Mouse (Mus musculus): Measurements from ENCODE around the gene Slc47a1.

DNA sequence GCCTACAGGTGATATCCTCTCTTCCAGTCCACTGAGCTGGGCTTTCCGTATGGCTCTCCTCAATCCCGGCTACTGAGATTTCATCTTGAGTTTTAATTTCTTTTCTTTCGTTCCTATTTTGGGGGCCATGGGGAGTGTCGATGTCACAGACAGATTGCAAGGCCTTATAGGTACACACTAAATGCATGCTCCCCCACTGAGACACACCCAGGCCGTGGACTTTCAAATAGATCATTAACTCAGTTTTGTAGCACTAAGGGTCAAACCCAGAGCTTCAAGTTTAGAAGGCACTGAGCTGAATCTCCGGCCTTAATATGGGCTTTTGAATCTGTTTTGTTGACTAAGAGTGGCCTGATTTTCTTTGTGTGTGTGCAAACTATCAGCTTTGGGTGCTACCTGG is 23.8 kb downstream of the Slc47a1 start:
- no peak for TF ChIP-seq CTCF (IDR thresholded peaks at IDR 0.05; ENCODE audit: low read depth)
- no peak for TF ChIP-seq EP300 (optimal IDR thresholded peaks at IDR 0.05)

Measured in stomach, postnatal 0 days (tissue).